Mouse (Mus musculus) lung, postnatal 0 days (tissue): ENCODE results near the gene Akr1d1.

Experiments
- CTCF ChIP-seq: IDR thresholded peaks from 2 replicates; pipeline ENCODE4 v1.5.1; 2016; ENCODE audit warnings: antibody characterized with exemption, mild to moderate bottlenecking
- EP300 ChIP-seq: IDR thresholded peaks from 2 replicates; pipeline ENCODE4 v1.6.1; 2016; ENCODE audit warnings: antibody characterized with exemption, mild to moderate bottlenecking, control low read depth

DNA sequence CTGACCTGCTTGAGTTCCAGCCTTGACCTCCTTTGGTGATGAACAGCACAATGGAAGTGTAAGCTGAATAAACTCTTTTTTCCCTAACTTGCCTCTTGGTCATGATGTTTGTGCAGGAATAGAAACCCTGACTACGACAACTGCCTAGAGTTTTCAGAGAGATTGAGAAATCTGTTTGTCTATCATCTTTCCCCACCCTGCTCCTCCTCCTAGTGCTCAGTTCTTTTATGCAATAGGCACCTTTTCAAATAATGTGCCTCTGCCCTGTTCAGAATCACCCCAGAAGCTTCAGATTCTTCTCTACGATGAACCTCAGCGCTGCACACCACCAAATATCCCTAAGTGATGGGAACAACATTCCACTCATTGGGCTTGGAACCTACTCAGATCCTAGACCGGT lies at the start of gene Akr1d1:
- TF ChIP-seq CTCF (no peak), EP300 (no peak)
